Mouse (Mus musculus) kidney, postnatal 36 days (tissue): Measurements from ENCODE around the gene Ccdc96.

ENCODE experiments used
- DNase-seq, 2 experiments: peaks; one replicate each; pipeline ENCODE4 v3.0.0; 2021 to 2022; ENCODE audit warnings: mixed read lengths in 2 of 2

Ccdc96 gene

DNA sequence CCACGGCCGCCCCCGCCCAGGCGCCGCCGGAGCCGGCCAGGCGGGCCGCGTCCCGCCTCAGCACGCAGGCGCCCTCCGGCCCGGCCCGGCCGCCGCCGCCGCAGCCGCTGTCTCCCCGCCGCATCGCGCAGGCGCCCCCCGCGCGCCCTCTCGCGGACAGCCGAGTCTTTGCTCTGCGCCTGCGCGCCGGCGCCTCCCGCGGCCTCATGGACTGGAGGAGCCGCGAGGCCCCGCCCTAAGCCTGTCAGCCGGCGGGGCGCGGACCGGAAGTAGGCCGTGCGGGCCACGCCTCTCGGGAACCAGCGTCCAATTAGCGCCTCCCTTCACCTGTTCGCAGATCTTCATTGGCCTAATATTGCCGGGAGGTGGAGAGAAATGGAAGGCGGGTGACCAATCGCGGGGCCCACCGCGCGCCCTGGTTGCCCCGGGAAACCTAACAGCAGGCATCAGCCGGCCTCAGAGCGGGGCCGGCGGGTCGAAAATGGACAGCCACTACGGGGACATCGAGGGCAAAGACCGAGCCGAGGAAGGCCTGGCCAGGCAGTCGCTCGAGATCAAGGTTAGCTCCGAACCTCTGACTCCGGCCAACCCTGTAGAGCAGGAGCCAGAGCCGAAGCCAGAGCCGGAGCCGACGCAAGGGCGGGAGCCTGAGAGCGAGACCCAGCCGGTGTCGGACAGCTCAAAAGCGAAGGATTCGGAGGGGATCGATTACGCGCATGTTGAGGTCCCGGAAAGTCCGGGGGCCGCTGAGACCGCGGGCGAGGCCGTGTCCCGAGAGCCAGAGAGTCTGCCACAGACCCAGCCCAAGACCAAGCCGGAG, at the start of gene Ccdc96, which contains the start of gene Tada2b:
Gene Ccdc96 (plus strand): TSS at position 418 of the 820 bp plus-strand sequence.
Gene Tada2b (minus strand): TSS at position 115 of the 820 bp plus-strand sequence.
- peak; percentile 98 to 99 for DNase-seq

DNA sequence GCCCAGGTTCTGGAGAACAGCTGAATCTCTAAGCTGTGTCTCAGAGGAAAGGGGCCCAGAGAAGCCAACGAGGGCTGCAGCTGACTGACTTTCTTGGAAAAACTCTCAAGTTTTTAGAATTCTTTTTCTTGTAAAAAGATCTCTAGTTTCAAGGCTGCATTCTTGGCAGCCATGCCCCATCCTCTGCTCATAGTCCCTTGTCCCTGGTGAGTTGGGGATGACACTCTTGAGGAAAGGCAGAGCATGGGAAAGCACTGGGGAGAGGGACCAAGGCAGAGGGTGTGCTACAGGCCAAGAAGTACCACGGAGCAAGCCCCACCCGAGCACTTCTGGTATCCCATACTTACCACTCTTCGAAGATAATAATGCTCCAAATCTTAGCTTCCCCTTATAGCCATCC, 47.5 kb upstream of the Ccdc96 start:
- peak in 1 of 2 experiments; percentile 10 for DNase-seq

DNA sequence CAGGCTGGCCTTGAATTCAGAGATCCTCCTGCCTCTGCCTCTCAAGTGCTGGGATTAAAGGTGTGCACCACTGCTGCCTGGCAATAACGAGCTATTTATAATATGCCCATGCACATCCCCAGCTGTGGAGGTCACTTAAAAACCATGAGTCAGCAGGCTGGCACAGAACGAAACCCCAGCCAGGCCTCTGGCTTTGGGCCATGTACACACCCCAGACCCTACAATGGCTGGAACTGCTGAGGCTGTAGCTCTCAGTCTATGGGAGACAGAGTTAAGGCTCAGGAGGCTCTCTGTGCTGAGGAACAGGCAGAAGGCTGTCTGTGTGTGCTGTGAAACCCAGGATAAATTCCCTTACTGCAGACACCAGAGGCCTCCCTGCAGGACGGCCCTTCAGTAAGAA, 43.6 kb upstream of the Ccdc96 start:
- DNase-seq = no peak

DNA sequence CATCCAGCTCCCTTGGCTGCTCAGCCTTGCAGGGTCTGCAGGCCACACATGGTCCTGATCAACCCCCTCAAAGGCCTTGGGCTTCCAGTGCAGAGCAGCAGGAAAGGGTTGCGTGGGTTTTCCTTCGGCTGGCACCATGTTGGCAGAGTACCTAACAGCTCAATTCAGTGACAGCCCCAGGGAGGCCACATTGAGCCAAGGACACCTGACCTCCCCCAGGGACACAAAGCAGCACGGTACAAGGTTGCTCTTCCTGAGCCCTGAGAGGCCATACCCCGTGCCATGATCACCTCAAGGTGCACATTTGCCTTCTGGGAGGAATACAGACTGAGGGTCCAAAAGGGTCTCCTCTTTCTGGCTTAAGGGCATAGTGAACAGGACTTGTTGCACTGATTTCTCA, 39.8 kb upstream of the Ccdc96 start:
- DNase-seq = no peak

DNA sequence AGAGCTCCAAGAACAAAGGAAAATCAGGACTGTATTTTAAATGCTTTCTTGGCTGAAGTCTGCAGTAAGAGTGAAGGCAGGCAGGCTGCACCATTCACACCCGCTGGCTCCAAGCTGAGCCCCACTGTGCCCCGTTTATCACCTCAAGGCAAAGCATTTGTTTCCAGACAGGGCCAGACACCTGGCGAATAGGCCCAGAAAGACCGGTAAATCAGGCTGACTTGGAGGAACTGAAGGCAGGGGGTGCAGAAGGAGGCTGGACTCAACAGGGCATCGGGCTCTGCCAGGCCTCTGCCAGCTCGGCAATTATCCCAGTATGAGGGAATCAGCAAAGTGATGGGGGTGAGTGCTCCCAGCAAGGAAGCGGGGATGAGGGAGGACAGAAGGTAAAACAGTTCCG, 39.4 kb upstream of the Ccdc96 start:
- no peak for DNase-seq

DNA sequence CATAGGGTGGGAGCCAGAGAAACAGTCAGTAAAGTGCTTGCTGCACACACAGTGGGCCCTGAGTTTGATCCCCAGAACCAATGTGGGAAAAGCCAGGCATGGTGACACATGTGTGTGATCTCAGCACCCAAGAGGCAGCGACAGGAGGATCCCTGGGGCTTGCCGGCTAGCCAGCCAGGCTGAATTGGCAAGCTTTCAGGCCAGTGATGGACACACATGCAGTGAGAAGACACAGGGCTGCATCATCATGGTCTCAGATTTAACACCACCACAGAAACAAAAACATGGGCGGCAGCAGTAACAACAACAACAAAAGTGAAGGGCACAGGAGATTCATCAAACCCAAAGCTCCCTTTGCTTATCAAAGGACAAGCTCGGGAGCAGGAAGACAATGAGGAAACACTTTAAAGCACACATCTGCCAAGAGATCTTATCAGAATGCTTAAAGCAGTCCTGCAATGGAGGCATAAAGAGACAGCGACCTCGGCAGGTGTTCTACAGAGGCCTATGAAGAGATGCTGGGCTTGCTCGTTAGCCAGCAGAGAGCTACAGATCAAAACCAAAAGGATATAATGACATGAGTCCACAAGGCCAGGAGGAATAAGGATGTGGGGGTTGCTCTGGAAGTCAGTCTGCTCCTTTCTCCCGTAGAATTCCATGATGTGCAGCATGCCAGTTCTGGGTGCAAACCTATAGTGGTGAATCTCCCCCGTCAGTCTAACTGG, 38.1 kb upstream of the Ccdc96 start:
- DNase-seq = no peak

DNA sequence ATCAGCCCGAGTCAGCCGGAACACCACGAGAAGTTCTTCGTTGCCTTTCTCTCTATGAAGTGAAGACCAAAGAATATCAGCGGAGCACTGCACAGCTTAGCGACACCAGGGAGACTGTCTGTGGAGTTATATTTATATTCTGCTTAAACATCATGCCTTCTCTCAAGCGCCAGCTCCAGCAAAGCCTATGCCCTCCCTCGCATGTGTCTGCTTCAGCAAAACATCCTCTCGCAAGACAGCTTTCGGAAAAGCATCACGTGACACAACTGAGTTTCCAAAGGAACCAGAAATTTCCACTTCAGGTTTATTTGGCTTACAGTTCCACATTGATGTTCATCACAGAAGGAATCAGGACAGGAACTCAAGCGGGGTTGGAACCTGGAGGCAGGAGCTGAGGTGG, 36.5 kb upstream of the Ccdc96 start:
- DNase-seq = no peak

DNA sequence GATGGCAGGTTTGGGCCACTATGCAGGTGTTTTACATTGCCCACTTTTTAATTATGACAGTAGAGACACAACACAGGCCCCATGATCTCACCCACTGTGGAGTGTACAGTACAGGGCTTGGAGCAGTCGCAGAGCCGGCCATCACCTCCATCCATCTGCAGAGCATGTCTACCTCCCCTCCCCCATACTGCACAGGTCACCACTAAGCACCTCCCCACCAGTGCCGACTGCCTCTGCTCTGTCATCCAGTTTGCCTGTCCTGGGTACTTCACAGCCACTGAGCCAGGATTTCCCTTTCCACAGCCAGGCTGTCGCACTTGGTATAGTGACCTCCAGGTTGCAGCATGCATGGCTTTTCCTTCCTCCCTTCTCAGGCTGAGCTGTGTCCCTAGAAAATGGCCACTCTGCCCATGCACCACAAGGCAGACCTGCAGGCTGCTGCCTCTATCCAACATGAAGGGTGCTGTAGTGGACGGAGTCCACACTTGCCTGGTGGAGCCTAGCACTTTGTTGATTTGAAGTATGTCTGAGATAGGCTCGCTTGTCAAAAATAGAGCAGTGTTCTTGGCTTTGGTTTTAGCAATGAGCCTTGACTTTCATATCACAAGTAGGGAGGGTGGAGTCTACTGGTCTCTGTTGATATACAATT, 34.6 kb upstream of the Ccdc96 start:
- no peak for DNase-seq

DNA sequence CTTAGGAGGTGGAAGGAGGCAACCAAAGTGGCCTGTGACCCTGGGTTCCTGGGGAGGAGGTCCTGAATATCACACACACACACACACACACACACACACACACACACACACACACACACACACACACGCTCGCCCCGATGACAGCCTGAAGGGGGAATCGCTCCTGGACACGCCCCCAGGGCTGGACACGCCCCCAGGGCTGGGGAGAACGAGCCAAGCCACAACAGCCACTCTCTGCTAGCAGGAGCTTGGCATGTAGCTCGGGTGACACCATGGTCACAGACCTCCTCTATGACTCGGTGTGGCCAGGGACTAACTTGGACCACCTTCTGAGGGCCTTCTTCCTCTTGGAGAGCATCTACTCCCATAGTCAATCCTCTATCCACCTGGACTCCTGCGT, 33.3 kb upstream of the Ccdc96 start:
- no peak for DNase-seq

DNA sequence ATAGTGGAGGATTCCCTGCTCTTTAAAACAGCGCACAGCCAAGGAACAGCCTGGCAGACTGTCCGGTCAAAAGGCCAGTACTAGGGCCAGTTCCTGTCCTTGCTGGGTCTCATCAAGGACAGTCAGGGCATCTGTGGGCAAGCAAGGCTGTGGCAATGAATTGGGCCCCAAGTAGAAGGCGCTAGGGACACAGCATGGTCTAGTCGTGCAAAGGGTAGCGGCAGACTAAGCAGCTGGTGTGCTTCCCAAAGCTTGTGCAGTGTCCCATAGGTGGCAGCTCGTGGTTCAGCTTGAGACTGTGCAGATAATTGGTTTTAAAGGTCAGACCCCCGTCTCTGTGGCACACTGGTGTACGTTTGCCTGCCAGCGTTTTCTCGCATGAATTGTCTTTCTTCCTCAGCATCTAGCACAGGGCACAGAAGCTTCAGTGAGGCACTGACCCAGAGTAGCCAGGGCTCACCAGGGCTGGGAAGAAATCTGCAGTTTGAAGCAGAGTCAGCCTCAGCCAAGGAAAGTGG, 32.5 kb upstream of the Ccdc96 start:
- no peak for DNase-seq

DNA sequence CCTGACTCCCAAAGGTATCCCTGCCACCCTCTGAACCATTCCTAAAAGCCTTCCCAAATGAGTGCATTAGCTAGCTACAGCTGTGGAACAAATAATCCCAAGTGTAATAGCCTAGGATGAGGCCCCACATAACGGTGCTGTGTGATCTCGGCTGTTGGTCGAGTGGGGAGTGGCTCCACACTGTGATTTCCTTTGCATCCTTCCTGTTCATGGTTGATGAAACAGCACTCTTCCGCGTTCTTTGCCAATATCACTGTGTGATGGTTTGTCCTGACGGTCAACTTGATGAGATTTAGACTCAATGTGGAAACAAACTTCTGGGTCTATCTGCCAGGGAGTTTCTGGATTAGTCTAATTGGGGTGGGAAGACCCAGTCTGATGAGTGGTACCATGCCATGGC, 31.6 kb upstream of the Ccdc96 start:
- no peak for DNase-seq

DNA sequence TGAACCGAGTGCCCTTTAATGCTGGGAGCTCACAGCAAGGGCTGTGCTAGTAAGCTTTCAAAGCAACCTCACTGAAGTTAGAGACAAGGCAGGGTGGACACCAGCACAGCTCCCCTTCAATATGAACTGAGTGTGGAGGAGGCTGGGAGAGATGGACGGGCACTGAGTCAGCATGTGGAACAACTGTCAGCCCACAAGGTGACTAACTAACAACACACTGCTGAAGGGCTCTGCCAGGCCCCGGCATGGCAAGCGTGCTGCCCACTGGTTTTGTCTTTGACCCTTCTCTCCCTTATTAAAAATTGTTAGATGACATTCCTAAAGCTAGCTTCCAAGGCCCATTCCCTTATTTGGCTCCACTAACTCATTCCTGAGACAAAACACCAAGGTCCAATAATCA, 26.7 kb upstream of the Ccdc96 start:
- DNase-seq = no peak

DNA sequence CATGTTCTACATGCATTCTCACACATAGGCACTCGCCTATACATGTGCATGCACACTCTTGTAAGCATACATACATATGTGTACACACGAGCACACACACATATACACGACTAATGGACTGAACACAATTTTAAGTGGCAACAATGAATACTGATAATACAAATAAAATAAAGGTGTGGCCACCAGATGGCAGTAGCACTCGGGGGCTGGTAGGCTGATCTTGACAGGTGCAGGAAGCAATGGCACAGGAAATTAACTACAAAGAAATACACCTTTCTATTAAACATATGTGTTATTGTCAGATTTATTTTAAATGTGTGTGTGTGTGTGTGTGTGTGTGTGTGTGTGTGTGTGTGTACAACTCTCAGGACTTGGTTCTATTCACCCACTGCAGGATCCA, 25.5 kb upstream of the Ccdc96 start:
- DNase-seq = peak; percentile 44 to 79

DNA sequence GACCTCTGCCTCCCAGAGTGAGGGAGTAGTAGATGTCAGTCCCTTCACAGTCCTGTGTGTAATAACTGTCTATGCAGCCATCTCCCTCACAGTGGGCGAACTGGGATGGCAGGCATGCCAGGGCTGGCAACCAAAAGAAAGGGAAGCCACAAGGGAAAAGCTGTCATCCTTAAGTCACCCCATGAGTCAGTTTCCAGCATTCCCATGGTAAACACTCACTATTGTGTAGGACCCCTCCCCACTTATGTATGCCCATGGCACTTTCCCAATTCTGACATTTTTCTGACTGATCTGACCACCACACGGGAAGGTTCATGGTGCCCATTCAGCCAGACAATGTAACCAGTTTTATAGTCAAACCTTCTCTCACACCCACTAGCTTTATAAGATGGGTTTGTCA, 23.7 kb upstream of the Ccdc96 start:
- no peak for DNase-seq

DNA sequence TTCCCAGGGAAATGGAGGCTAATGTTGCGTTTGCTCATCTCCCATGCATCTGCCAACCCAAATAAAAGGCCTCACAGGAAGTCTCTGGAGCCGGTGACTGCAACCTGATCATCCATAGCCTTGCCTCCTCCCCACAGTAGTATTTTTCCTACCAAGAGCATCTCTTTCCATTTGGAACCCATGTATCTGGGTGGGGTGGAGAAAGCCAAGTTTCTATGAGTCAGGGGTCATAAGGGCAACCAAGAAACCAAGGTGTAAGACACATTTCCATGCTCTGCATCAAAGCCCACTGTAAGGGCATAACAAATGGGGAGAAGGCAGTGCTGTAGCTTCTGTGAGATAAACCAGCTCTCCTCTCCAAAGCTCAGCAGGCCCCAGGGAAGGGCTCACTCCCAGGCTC, 23.2 kb upstream of the Ccdc96 start:
- DNase-seq = no peak

DNA sequence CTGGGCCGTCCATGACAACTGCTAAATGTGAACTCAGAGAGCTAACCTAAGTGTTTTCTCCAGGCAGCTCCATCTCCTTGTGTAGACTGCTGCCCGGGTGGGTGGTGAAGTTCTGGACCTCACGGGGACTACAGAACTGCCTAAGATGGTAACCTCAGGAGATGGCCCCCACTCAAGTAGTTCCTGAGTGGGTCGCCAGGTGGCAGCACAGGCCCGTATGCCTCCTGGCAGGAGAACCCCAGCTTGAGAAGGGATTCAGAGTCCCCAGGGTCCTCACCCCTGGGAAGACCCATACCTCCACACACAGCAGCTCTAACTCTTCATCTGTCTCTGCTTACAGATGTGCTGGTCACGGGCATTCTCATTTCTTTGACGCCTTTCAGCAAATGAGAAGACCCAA, 21.6 kb upstream of the Ccdc96 start:
- peak; percentile 81 to 94 for DNase-seq

DNA sequence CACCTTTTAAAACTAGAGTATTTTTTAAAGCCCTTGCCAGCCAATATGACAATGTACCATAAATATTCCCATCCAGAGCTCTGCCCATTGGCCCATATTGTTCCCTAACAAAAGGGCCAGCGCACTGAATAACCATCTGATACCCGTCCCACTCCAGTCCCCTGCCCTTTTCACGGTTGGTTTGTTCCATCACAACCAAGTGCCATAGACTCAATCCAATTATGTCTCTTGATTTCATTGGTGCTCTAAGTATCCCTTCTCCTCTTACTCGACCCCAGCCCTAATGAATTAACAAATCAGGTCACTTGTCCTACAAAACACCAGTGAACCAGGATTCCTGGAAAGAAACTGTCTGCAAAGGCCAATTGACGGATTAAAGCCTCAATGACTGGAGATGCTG, 21.0 kb upstream of the Ccdc96 start:
- DNase-seq = no peak

DNA sequence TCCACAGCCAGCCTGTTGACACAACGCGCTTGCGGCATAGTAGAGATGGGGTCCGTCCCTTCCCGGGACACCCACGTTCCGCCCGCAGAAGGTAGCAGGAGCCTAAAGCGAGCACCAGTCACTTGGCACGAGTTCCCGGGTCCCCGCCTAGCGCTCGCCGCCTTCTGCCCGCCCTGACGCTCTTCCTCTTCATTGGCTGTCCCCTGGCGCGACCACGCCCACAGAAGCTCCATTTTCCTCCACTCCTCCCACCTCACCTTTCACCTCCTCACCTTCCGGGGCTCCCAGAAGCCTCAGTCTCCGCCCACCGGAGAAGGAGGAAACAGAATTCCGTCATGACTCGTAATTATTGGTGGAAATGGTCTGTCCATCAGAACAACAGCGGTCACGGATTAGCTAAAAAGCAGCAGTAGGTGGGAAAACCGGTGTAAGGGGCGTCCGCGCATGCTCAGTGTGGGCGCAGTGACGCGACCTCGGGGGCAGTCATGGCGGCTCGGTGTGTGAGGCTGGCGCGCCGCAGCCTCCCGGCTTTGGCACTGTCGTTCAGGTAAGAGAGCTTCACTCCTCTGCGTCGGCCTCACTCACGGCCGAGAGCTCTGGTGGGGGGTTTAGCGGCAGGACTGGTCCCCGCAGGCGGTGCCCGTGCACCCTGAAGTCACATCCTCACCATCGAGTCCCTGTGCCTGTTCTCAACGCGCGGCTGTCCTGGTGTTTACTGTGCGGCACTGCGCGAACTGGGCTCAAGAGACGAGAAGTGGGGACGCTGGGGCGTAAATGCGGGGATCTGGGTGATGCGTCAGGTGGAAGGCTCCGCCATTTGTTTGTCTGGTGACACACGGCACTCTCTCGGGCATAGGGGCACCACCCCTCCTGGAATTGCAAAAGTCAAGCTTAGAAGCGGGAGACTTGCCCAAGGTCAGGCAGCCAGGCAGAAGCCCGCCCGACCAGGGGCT, 19.4 kb upstream of the Ccdc96 start, which contains the start of gene Grpel1:
Gene Grpel1 (plus strand): TSS at position 290 of the 953 bp plus-strand sequence.
- DNase-seq = peak; percentile 99

DNA sequence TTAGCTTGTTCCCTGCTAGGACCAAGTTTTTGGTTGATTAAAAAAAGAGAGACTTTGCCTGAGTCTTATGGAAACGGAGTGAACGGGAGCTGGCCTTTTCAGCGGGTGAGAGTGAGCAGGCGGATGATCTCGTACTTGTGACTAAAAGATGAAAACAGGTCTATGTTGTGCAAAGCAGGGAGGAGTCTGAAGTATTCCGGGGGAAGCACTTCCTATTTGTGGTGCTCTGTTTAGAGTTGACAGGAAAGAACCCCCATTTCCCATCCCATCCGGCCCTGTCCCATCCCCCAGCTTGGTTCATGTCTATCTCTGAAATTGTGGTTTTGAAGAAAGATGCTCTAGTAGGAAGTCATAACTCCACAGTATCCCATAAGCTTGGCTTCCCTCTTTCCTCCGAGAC, 18.5 kb upstream of the Ccdc96 start:
- no peak for DNase-seq

DNA sequence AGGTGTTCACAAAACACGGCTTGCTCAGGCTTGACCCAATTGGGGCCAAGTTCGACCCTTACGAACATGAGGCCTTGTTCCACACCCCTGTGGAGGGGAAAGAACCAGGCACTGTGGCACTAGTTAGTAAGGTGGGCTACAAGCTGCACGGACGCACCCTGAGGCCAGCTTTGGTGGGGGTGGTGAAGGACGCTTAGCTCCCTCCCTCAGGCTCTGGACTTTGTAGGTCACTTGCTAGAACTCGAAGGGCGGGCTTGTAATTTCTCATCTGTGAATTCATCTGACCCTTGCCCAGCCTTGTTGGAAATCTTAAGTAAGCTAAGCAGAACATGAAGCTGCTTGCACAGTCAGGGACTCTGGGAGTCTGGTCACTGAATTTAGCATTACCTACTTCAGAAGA, 13.2 kb upstream of the Ccdc96 start:
- peak; percentile 65 to 83 for DNase-seq

DNA sequence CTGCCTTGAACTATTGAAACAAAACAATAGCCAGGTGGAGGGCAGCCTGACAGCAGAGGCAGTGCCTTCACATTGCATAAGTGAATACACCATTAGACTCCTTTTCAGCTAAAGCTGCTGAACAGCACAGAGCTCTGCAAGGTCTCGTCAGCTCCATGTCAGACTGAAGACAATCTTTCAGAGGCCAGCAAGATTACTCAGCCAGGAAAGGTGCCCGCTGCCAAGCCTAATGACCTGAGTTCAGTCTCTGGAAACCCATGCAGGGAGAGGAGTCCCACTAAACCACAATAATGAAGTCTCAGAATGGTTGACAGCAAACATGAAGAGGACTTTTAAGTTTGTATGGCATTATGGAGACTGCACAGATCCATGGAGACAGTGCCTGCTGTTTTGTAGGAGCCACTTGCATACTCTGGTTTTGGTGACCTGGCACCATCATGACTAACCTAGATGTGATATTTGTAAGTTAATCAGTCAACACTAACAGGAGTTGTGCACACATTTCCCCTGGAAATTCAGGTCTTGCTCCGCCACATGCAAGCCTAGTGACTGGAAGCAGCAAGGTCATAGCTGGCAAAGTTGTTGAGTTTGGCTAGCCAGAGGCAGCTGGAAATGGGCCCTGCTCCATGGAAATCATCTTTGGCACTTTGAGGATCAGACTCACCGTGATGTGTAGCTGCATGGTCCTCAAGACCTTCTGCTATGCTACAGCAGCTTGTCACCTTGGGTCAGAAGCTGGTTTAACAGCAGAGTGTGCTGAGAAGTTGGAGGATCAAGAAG, 11.3 kb upstream of the Ccdc96 start:
- DNase-seq = peak in 1 of 2 experiments; percentile 53
